Mouse (Mus musculus) lung, adult 18-20 months (tissue): ENCODE data around the gene Senp6.
"Not testable (repeated sequence)": the region's sequence is repeated elsewhere in the genome, so short reads cannot be mapped to it uniquely, and the experiment has no call there.

Experiments used
- DNase-seq, 2 experiments: peaks; one replicate each; pipeline ENCODE4 v3.0.0; 2022; ENCODE audit warnings: mixed read lengths in 2 of 2

Senp6 gene

GRCm38 (mm10) chr9:80066367-80067220, at the start of gene Senp6:
TSS of gene Senp6 (plus strand) at chr9:80066903.
- DNase-seq = peak; percentile 74 to 78

DNA sequence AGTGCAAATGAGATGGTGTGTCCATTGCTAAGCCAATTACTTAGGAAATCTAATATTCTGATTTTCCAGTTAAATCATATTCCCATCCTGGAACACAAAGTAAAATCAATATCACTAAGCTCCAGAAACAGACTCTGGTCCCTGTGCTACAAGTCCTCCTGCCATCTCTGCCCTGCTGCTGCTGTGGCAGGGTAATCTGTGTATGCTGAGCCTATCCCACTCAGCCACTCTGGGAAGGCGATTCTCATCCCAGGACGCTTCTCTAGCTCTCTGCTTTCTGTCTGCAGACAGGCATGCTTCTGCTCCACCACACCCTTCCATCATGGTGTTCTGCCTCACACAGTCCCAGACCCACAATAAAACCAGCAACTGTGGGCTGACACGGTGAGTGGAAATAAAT, 46.3 kb upstream of the Senp6 start:
- no peak for DNase-seq

- DNase-seq = no peak
Measured at GRCm38 (mm10) chr9:80021648-80022047, 45.1 kb upstream of the Senp6 start.

- peak in 1 of 2 experiments; percentile 16 for DNase-seq
Measured at GRCm38 (mm10) chr9:80022821-80023220, 43.9 kb upstream of the Senp6 start.

DNA sequence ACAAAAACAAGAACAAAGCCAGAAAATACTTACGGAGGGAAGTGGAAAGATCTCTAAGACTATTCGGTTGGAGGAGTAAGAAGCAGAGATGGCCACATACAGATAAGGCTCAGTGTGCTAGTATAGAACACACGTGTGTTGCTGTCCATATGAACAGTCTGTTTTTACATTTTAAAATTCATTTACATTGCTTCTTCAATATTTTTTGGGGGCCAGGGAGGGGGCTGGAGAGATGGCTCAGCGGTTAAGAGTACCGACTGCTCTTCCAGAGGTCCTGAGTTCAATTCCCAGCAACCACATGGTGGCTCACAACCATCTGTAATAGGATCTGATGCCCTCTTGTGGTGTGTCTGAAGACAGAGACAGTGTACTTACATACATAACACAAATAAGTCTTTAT, 41.4 kb upstream of the Senp6 start:
- not testable (repeated sequence) for DNase-seq

DNA sequence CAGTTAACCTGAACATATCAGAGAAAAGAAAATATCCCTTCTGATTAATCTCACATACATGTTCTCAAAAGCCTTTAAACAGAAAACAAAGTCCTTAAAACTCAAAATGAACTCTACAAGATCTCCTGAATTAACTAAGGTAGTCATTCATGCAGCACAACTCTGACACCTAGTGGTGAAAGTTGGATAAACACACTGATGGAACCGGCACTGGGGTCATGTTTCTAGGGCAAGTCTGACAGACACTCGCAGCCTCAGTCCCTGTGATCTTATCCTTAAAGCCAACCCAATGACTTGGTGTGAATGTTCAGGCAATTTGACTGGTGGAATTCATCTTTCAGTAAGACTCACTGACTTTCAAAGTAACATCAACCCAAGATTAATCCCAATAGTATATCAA, 40.7 kb upstream of the Senp6 start:
- peak; percentile 41 to 62 for DNase-seq

DNA sequence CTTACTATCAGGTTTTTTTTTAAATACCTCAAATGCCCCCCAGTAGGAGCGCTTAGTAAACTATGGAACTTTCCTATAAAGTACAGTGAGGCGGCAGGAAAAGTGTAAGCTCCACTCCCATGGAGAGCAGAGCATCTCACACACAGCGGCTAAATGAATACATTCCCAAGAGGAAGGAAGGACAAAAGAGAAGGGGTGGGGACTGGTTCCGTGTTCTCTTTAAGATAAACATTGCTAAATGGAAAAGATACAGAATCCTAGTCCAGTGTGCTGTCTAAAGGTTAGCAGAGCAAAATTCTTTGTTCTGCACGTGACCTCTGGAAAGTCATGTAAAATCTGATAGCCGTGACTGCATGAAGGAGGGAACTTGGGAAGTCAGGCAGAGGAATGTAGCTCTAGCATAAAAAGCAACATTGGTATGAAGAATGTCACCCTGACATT, 40.1 kb upstream of the Senp6 start:
- no peak for DNase-seq

DNA sequence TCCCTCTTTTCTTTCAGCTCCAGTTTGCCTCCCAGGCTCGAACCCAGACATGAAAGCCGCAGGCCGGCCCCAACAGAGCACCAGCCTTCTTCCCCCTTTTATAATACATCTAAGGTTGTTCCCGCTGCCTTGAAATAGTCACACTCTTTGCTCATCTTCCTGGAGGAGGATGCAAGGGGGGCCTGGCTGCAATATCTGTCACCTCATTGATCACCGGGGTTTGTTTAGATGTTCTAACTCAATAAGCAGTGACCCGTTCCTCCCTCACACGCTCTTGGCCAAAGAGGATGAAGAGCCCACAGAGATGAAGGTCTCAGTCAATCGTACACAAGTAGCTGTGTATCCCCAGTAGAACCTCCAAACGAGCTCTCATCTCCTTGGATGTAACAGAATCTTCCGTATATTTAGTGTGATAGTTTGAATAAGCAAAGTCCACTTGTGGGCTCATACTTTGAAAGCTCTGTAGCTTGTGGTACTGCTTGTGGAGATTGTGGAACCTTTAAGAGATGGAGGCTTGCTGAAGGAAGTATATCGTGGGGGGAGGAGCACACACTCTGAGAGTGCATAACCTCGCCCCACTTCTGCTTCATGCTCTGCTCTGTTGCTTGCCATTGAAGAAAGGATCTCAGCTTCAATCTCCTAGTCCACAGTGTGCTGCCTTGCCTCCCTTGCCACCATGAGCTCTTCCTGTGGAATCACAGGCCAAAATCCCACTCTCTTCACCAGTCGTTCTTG, 29.3 kb upstream of the Senp6 start:
- DNase-seq = peak; percentile 4 to 25

GRCm38 (mm10) chr9:80037997-80038383, 28.7 kb upstream of the Senp6 start:
- no peak for DNase-seq

DNA sequence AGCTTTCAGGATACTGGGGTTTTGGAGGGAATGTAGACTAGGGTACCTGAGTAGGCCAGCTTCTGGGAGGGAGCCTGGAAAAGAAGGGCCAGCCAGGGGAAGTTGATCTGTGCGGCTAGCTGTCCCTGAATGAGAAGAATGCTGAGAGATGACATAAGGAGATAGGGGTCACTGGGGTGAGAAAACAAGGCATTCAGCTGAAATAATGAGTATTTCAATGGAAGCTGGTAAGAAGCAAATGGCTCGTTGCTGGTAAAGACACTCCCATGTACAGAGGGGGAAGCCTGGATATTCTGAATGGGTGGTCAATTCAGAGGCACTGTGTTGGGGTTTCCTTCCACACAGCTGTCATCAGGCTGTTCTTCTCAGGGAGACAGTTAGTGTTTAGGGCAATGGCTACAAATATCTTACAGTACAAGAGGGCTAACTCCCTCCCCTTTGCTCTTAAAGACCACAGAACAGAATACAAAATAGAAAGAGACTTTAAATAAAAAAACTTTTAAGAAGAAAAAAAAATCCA, 27.3 kb upstream of the Senp6 start:
- DNase-seq = no peak

GRCm38 (mm10) chr9:80044301-80044700, 22.4 kb upstream of the Senp6 start:
- DNase-seq = not testable (repeated sequence)

DNA sequence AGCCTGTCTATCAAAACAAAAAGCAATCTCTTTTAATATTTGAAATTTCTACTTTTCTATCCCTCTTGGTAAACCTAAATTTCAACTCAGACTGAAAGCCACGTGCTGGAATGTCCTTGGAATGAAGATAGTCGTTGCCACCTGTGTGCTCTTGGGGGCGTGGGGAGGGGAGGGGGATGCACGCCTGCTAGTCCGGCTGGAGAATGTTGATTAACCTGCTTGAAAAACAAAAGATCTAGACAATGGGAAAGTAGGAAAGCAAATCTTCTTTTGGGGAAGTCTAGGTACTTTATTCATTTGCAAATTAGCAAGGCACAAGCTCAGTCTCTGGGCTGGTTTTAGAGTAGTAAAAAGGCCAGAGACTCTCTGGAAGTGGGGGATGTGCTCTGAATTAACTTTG, 17.4 kb upstream of the Senp6 start:
- DNase-seq = not testable (repeated sequence)

DNA sequence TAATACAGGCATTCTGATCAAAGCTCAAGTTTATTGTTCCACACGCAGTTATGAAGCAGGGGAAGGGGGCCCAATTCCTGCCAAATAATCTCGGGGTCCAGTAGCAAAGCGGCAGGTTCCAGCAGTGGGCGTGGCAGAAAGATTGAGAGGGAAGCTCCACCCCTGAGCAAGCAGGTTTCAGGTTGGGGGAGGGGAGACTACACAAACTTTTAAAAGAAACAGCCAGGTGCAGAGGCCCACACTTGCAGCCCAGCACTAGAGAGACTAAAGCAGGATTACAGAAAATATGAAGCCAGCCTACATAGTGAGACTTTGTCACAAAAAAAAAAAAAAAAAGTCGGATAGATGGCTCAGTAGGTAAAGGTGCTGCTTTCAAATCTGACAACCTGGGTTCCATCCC, 13.8 kb upstream of the Senp6 start:
- DNase-seq = no peak

DNA sequence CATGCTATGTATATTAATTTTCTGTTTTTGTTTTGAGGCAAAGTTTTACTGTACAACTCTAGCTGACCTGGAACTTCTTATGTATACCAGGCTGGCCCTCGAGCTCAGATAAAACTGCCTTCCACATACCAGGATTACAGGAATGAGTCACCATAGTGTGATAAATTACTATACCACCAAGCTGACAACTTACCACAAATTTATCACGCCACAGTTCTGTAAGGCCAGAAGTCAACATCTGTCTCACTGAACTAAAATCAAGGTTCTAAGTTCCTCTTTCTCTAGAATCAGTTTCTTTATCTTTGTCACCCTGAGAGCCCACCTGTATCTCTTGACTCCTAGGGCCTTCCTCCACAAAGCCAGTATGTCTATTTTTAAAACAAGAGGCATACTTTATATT, 9.0 kb upstream of the Senp6 start:
- DNase-seq = no peak

- DNase-seq = not testable (repeated sequence)
Measured at GRCm38 (mm10) chr9:80065495-80065894, 1.2 kb upstream of the Senp6 start.

GRCm38 (mm10) chr9:80067221-80068027, 721 bp downstream of the Senp6 start:
- peak; percentile 50 to 67 for DNase-seq

- no peak for DNase-seq
Measured at GRCm38 (mm10) chr9:80068028-80068515, 1.4 kb downstream of the Senp6 start.

- DNase-seq = no peak
Measured at GRCm38 (mm10) chr9:80068735-80069315, 2.1 kb downstream of the Senp6 start.

DNA sequence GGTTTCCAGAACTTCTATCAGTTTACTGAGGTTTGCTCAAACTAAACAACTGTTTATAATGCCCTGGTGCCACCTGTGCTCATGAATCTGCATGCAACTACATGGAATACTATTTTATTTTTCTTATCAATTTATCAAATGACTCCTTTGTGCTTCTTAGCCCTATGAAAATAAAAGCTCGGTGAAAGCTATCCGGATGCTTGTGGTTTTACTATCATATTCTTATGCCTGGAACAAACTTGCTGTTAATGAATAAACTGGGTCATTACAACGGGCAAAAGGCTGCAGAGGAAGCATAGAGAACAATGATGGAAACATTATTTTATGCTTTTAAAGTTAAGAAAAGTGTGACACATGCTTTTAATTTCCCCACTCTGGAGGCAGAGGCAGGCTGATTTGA, 3.3 kb downstream of the Senp6 start:
- DNase-seq = no peak

DNA sequence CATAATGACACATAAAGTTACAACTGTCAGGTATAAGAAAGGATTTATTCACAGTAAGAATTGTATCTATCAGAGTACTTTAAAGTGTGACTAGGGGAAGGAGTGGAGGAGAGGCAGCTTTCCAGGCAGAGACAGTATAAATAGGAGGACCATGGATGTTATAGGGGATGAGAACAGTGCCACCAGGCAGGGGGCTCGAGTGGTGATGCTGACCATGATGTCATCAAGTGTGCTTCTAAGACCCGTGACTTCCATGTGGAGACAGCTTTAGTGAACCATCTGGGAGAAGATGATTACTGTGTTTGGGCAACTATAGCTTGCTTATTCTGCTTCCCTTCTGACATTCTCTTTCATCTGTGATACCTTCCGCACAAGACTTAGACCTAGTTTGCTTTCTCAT, 4.9 kb downstream of the Senp6 start:
- no peak for DNase-seq

- DNase-seq = no peak
Measured at GRCm38 (mm10) chr9:80074067-80074466, 7.4 kb downstream of the Senp6 start.

- DNase-seq = no peak
Measured at GRCm38 (mm10) chr9:80074949-80075348, 8.2 kb downstream of the Senp6 start.
